Comparison of ENCODE assay signal across 12 mouse cellular contexts in genomic region chr8:88524851-88525250, GRCm38 (mm10). TPM values are rescaled to one million over a fixed set of nuclear protein-coding genes. Genes with fewer than 3 reads are reported as not detected.
DNase-seq lines count a peak whose midpoint lies in the region; ATAC-seq and TF ChIP-seq lines count a peak whose summit lies in the region.
"Had no signal": no experiment of that assay in that cellular context is flagged by ENCODE, and none has a peak within 500 bp of the region (broad histone marks: within the 10 kb centered on the region; RNA-seq: fewer than 3 reads in every experiment).

No protein-coding gene starts in this region.

- no peaks in the 10 kb centered on the region for H3K9me3 ChIP-seq in heart, embryonic 13.5 days
- H3K9me3 ChIP-seq in embryonic facial prominence, embryonic 12.5 days: no peaks in the 10 kb centered on the region
- H3K9me3 ChIP-seq in hindbrain, embryonic 15.5 days: no peaks in the 10 kb centered on the region
- H3K9me3 ChIP-seq in lung, postnatal 0 days (ENCODE audit: low read length): no peaks in the 10 kb centered on the region
- H3K9me3 ChIP-seq: liver, embryonic 13.5 days had no signal

- TF ChIP-seq CTCF in lung, postnatal 0 days (IDR thresholded peaks at IDR 0.05): no peak

- no peak overlapping the region for H3K4me3 ChIP-seq in heart, embryonic 13.5 days
- H3K4me3 ChIP-seq in embryonic facial prominence, embryonic 12.5 days: no peak overlapping the region
- H3K4me3 ChIP-seq in hindbrain, embryonic 15.5 days: no peak overlapping the region; the same call in 1 of the 2 replicates
- H3K4me3 ChIP-seq in lung, postnatal 0 days (ENCODE audit: low read depth, low read length): no peak overlapping the region
- H3K4me3 ChIP-seq: liver, embryonic 13.5 days had no signal

- H3K4me1 ChIP-seq in heart, embryonic 13.5 days: peaks cover 47% of the 10 kb centered on the region
- peaks cover 60% of the 10 kb centered on the region for H3K4me1 ChIP-seq in embryonic facial prominence, embryonic 12.5 days
- H3K4me1 ChIP-seq in hindbrain, embryonic 15.5 days (replicated peaks): peaks cover 54% of the 10 kb centered on the region
- peaks cover 14% of the 10 kb centered on the region for H3K4me1 ChIP-seq in lung, postnatal 0 days (ENCODE audit: insufficient read depth, low read depth, low read length)

- intact Hi-C loops in heart, postnatal 10 days (cut with DNase I): loop anchor here (5.0 kb wide), 1 partner anchor 163 kb away; the partner anchor contains the start of gene Brd7

- no peak overlapping the region for H3K27ac ChIP-seq in heart, embryonic 13.5 days (replicated peaks)
- 0 out of 2 replicates have a peak overlapping the region, but pooled peaks have one; percentile 70 for H3K27ac ChIP-seq in embryonic facial prominence, embryonic 12.5 days
- H3K27ac ChIP-seq in hindbrain, embryonic 15.5 days (replicated peaks): no peak overlapping the region
- H3K27ac ChIP-seq in lung, postnatal 0 days (ENCODE audit: low read length): peak overlapping the region; percentile 39
- H3K27ac ChIP-seq: liver, embryonic 13.5 days had no signal

- 0 out of 2 replicates have a peak overlapping the region, but pooled peaks have one; percentile 99 for H3K4me2 ChIP-seq in heart, embryonic 13.5 days
- peak overlapping the region; percentile 42 for H3K4me2 ChIP-seq in embryonic facial prominence, embryonic 12.5 days (replicated peaks)
- peak overlapping the region; percentile 100 for H3K4me2 ChIP-seq in hindbrain, embryonic 15.5 days
- H3K4me2 ChIP-seq in lung, postnatal 0 days (replicated peaks; ENCODE audit: low read depth, low read length): peak overlapping the region; percentile 92; the same call in 1 of the 2 replicates
- H3K4me2 ChIP-seq: liver, embryonic 13.5 days had no signal

- 51% methylated on average over 7 of the region's 7 CpGs for WGBS in heart, embryonic 13.5 days
- 69% methylated on average over 7 of the region's 7 CpGs for WGBS in embryonic facial prominence, embryonic 12.5 days
- 61% methylated on average over 7 of the region's 7 CpGs for WGBS in hindbrain, embryonic 15.5 days
- WGBS in lung, postnatal 0 days: 56% methylated on average over 7 of the region's 7 CpGs

- DNase-seq in heart, postnatal 10 days: no peak
- peak; percentile 71 for DNase-seq in lung, postnatal 0 days (ENCODE audit: low spot score)
- DNase-seq in right cerebral cortex, postnatal 4 days: no peak
- DNase-seq in layer of hippocampus, adult 11-12 months (ENCODE audit: low spot score): no peak
- DNase-seq in thymus, postnatal 4 days: no peak
- DNase-seq: adrenal gland, adult 8-10 months; liver, embryonic 13.5 days; thymus, postnatal 36 days had no signal

- peak; percentile 88 for TF ChIP-seq EP300 in lung, postnatal 0 days (IDR thresholded peaks at IDR 0.05)

- H3K36me3 ChIP-seq in heart, embryonic 13.5 days: 0 out of 2 replicates have a peak, but pooled peaks cover 5% of the 10 kb centered on the region
- H3K36me3 ChIP-seq in embryonic facial prominence, embryonic 12.5 days: peaks cover 14% of the 10 kb centered on the region
- H3K36me3 ChIP-seq in hindbrain, embryonic 15.5 days: no peaks in the 10 kb centered on the region
- peaks cover 4% of the 10 kb centered on the region; the same call in 1 of the 2 replicates for H3K36me3 ChIP-seq in lung, postnatal 0 days (ENCODE audit: insufficient read depth, low read length)
- H3K36me3 ChIP-seq: liver, embryonic 13.5 days had no signal

- no peak for ATAC-seq in heart, embryonic 13.5 days (ENCODE audit: extremely low read depth, insufficient number of reproducible peaks, low FRiP score, low TSS enrichment)
- ATAC-seq in embryonic facial prominence, embryonic 12.5 days (ENCODE audit: insufficient number of reproducible peaks, insufficient read depth, low FRiP score, low TSS enrichment): no peak
- no peak for ATAC-seq in hindbrain, embryonic 15.5 days (ENCODE audit: low FRiP score, low read depth)
- peak; percentile 34 for ATAC-seq in lung, postnatal 0 days

- H3K9ac ChIP-seq in heart, embryonic 13.5 days: 0 out of 2 replicates have a peak overlapping the region, but pooled peaks have one; percentile 37
- H3K9ac ChIP-seq in embryonic facial prominence, embryonic 12.5 days: no peak overlapping the region; the same call in 1 of the 2 replicates
- H3K9ac ChIP-seq in hindbrain, embryonic 15.5 days: no peak overlapping the region
- H3K9ac ChIP-seq in lung, postnatal 0 days (replicated peaks; ENCODE audit: low read depth): no peak overlapping the region
- H3K9ac ChIP-seq: liver, embryonic 13.5 days had no signal

- peaks cover 17% of the 10 kb centered on the region for H3K27me3 ChIP-seq in heart, embryonic 13.5 days (replicated peaks)
- H3K27me3 ChIP-seq in embryonic facial prominence, embryonic 12.5 days: peaks cover 3% of the 10 kb centered on the region; the same call in 1 of the 2 replicates
- H3K27me3 ChIP-seq in hindbrain, embryonic 15.5 days: no peaks in the 10 kb centered on the region
- no peaks in the 10 kb centered on the region for H3K27me3 ChIP-seq in lung, postnatal 0 days (replicated peaks; ENCODE audit: insufficient read depth, low read length)

RNA-seq across cellular contexts. Expression of gene Nkd1, which starts 3.7 kb away (rescaled TPM):
- 16.1 and 18.6 TPM in 2 replicates for polyA plus RNA-seq in heart, embryonic 13.5 days (2015; fragmentation: Nextera tagmentation; extraction: Ambion mirVana)
- total RNA-seq in heart, postnatal 10 days (2021): 1 to 10 TPM; 5.1 to 5.4 TPM
- 82.5 and 89.0 TPM in 2 replicates for polyA plus RNA-seq in embryonic facial prominence, embryonic 12.5 days (2016; fragmentation: Nextera tagmentation; extraction: Ambion mirVana)
- polyA plus RNA-seq in hindbrain, embryonic 15.5 days (2015; fragmentation: Nextera tagmentation; extraction: Ambion mirVana): 55.5 and 67.4 TPM in 2 replicates
- polyA plus RNA-seq in lung, postnatal 0 days (2015; fragmentation: Nextera tagmentation; extraction: Ambion mirVana): 113 and 123 TPM in 2 replicates
- total RNA-seq: hematopoietic stem cell, adult 5-6 weeks had no signal

Comparison
In these comparisons a context has a peak if more than half of its experiments do, and no peak if none do; other contexts are left out.
1. H3K27ac ChIP-seq: peak in embryonic facial prominence, embryonic 12.5 days (single experiment) and lung, postnatal 0 days (single experiment); none in heart, embryonic 13.5 days (single experiment) and hindbrain, embryonic 15.5 days (single experiment).
2. H3K4me2 ChIP-seq: peak in every context shown above with its lines; median percentile 100 in hindbrain, embryonic 15.5 days; 99 in heart, embryonic 13.5 days; 92 in lung, postnatal 0 days; 42 in embryonic facial prominence, embryonic 12.5 days.